ENCODE assay signal across 12 mouse cellular contexts in the genomic region with DNA sequence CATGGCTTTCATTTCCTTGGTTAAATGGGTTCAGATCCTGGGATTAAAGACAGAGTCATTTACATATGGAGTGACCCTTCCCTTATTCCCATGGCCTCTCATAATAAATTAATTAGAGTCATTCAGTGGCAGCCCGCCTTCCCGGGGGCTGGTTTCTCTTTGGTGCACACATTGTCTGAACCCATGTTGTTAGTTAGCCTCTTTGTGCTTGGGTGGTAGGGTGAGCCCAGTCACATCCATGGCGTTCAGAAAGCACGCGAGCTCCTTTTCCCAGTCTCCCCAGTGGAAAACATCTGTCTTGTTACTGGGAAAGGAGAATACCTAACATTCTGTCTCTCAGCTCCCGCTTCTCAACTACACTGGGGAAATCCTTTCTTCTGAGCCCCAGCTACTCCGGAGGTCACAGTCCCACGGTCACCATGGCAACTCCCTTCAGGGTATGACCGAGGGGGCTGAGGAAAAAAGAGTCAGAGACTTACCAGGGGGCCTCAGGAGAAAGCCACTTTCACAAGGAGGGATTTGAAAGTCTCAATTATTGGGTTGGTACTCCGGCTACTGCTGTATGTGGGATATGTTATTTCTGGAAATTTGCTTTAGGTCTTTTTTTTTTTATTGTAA. TPM values are rescaled to one million over a fixed set of nuclear protein-coding genes. Genes with fewer than 3 reads are reported as not detected.
A peak's percentile ranks its signal among the peaks of the same experiment; 100 is the strongest.
DNase-seq lines count a peak whose midpoint lies in the region; ATAC-seq lines count a peak whose summit lies in the region.
"Had no signal": no experiment of that assay in that cellular context is flagged by ENCODE, and none has a peak within 500 bp of the region (broad histone marks: within the 10 kb centered on the region; RNA-seq: fewer than 3 reads in every experiment).

No protein-coding gene starts in this region.

- DNase-seq in heart, adult 11 months = no peak
- DNase-seq in embryonic facial prominence, embryonic 10.5 days (ENCODE audit: low spot score) = peak; percentile 87
- peak; percentile 61 for DNase-seq in hindbrain, embryonic 14.5 days (ENCODE audit: low spot score)
- DNase-seq in neural tube, embryonic 10.5 days (ENCODE audit: extremely low spot score, low spot score) = peak; percentile 83
- no peak for DNase-seq in c-Kit-positive CD71-positive TER-119-positive erythroid progenitor cells, embryonic 14.5 days (ENCODE audit: low spot score)
- no peak for DNase-seq in spleen, postnatal 14 days (ENCODE audit: low spot score in 2 of 2)
- DNase-seq in cerebellum, adult 9-10 months = no peak
- DNase-seq: cerebellum, adult 2 months had no signal

- no peaks in the 10 kb centered on the region for H3K36me3 ChIP-seq in heart, embryonic 12.5 days
- no peaks in the 10 kb centered on the region for H3K36me3 ChIP-seq in embryonic facial prominence, embryonic 10.5 days (replicated peaks)
- no peaks in the 10 kb centered on the region for H3K36me3 ChIP-seq in hindbrain, embryonic 14.5 days (replicated peaks; ENCODE audit: control insufficient read depth, insufficient read depth)

- peak overlapping the region; percentile 37; the same call in 1 of the 2 replicates for H3K9ac ChIP-seq in heart, embryonic 12.5 days
- no peak overlapping the region for H3K9ac ChIP-seq in hindbrain, embryonic 14.5 days

- H3K4me1 ChIP-seq in heart, embryonic 12.5 days (replicated peaks) = peaks cover 30% of the 10 kb centered on the region
- peaks cover 52% of the 10 kb centered on the region for H3K4me1 ChIP-seq in embryonic facial prominence, embryonic 10.5 days
- peaks cover 12% of the 10 kb centered on the region for H3K4me1 ChIP-seq in hindbrain, embryonic 14.5 days (replicated peaks; ENCODE audit: control insufficient read depth, insufficient read depth, low read length)

- H3K27me3 ChIP-seq in heart, embryonic 12.5 days (replicated peaks) = no peaks in the 10 kb centered on the region
- no peaks in the 10 kb centered on the region for H3K27me3 ChIP-seq in embryonic facial prominence, embryonic 10.5 days (replicated peaks; ENCODE audit: low read depth, poor library complexity, severe bottlenecking)
- H3K27me3 ChIP-seq in hindbrain, embryonic 14.5 days (ENCODE audit: control insufficient read depth, insufficient read depth, low read length) = no peaks in the 10 kb centered on the region

- no peak overlapping the region for H3K4me3 ChIP-seq in heart, embryonic 12.5 days
- H3K4me3 ChIP-seq in embryonic facial prominence, embryonic 10.5 days = peak overlapping the region; percentile 29; the same call in 1 of the 2 replicates
- no peak overlapping the region for H3K4me3 ChIP-seq in hindbrain, embryonic 14.5 days (replicated peaks; ENCODE audit: low read length)

- no peak overlapping the region for H3K4me2 ChIP-seq in heart, embryonic 12.5 days
- H3K4me2 ChIP-seq in hindbrain, embryonic 14.5 days (replicated peaks) = no peak overlapping the region

- WGBS in heart, embryonic 12.5 days = 33% methylated on average over 10 of the region's 10 CpGs
- 3% methylated on average over 10 of the region's 10 CpGs for WGBS in embryonic facial prominence, embryonic 10.5 days
- WGBS in hindbrain, embryonic 14.5 days = 2% methylated on average over 10 of the region's 10 CpGs

- no peak for ATAC-seq in heart, embryonic 12.5 days (ENCODE audit: insufficient number of reproducible peaks, low FRiP score)
- ATAC-seq in hindbrain, embryonic 14.5 days (ENCODE audit: low FRiP score) = peak; percentile 77
- ATAC-seq: intestine, embryonic 16.5 days had no signal

- no peak overlapping the region for H3K27ac ChIP-seq in heart, embryonic 12.5 days (ENCODE audit: poor library complexity, severe bottlenecking)
- H3K27ac ChIP-seq in embryonic facial prominence, embryonic 10.5 days (replicated peaks) = peak overlapping the region; percentile 89
- H3K27ac ChIP-seq in hindbrain, embryonic 14.5 days = peak overlapping the region; percentile 62

- no peaks in the 10 kb centered on the region for H3K9me3 ChIP-seq in heart, embryonic 12.5 days (replicated peaks)
- no peaks in the 10 kb centered on the region for H3K9me3 ChIP-seq in embryonic facial prominence, embryonic 10.5 days
- no peaks in the 10 kb centered on the region for H3K9me3 ChIP-seq in hindbrain, embryonic 14.5 days (ENCODE audit: control insufficient read depth, low read length)

RNA-seq across cellular contexts. Expression of gene Mrps23, which starts 36.7 kb away (rescaled TPM):
- 79.2 and 81.4 TPM in 2 replicates for polyA plus RNA-seq in heart, embryonic 12.5 days (2016; fragmentation: Nextera tagmentation; extraction: Ambion mirVana)
- polyA plus RNA-seq in embryonic facial prominence, embryonic 10.5 days (2016; fragmentation: Nextera tagmentation; extraction: Ambion mirVana) = 60.4 and 71.7 TPM in 2 replicates
- 67.8 and 68.7 TPM in 2 replicates for polyA plus RNA-seq in hindbrain, embryonic 14.5 days (2014; fragmentation: Nextera tagmentation; extraction: Ambion mirVana)

RNA-seq across cellular contexts. Expression of gene Ccdc182, which starts 53.0 kb away (rescaled TPM):
- polyA plus RNA-seq in heart, embryonic 12.5 days (2016; fragmentation: Nextera tagmentation; extraction: Ambion mirVana) = 0.26 TPM in 1 of 2 replicates, not detected in the other
- polyA plus RNA-seq in embryonic facial prominence, embryonic 10.5 days (2016; fragmentation: Nextera tagmentation; extraction: Ambion mirVana) = 1.7 and 3.6 TPM in 2 replicates
- 0.37 TPM in 1 of 2 replicates, not detected in the other for polyA plus RNA-seq in hindbrain, embryonic 14.5 days (2014; fragmentation: Nextera tagmentation; extraction: Ambion mirVana)
- polyA plus RNA-seq: C2C12; intestine, embryonic 16.5 days; liver, embryonic 16.5 days had no signal

Comparison
In these comparisons a context has a peak if more than half of its experiments do, and no peak if none do; other contexts are left out.
1. DNase-seq: peak in embryonic facial prominence, embryonic 10.5 days (single experiment), hindbrain, embryonic 14.5 days (single experiment) and neural tube, embryonic 10.5 days (single experiment); none in heart, adult 11 months (single experiment), c-Kit-positive CD71-positive TER-119-positive erythroid progenitor cells, embryonic 14.5 days (single experiment), spleen, postnatal 14 days (0 of 2) and cerebellum, adult 9-10 months (single experiment).